Mouse (Mus musculus): Measurements from ENCODE around the gene Cpsf6. TPM values are rescaled to one million over a fixed set of nuclear protein-coding genes. Genes with fewer than 3 reads are reported as not detected.

Gene Cpsf6
- polyA plus RNA-seq, 1 experiment from 2014 or later = 125 TPM

DNA sequence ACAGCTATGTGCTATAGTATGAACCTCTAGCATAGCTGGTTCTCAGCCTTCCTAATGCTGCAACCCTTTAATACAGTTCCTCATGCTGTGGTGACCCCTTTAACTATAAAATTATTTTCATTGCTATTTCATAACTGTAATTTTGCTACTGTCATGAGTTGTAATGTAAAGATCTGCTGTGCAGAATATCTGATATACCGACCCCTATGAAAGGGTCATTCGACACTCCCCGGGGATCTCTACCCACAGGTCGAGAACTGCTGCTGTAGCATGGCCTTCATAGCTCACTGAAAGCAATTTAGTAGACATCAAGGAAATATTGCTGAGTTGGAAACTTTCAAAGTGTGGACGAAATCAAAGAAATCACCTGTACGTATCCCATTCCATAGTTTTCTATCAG is 24.6 kb upstream of the Cpsf6 start:
- ATAC-seq (ENCODE audit: low read depth) (no peak), DNase-seq (ENCODE audit: low spot score) (no peak)
- H3K36me3 ChIP-seq (ENCODE audit: control insufficient read depth, insufficient read depth, low read length) = no peaks in the 10 kb centered on the region
- H3K4me3 ChIP-seq (ENCODE audit: low read depth, low read length) = no peak overlapping the region
- WGBS = 80% methylated on average over 6 of the region's 6 CpGs
- H3K27ac ChIP-seq (replicated peaks; ENCODE audit: low read depth, low read length) = no peak overlapping the region
- H3K4me1 ChIP-seq (ENCODE audit: control insufficient read depth, insufficient read depth, low read length) = no peaks in the 10 kb centered on the region
- H3K27me3 ChIP-seq (replicated peaks; ENCODE audit: control insufficient read depth, insufficient read depth, low read length) = no peaks in the 10 kb centered on the region
- no peak overlapping the region for H3K4me2 ChIP-seq (ENCODE audit: low read depth, low read length)
- no peak overlapping the region for H3K9ac ChIP-seq (ENCODE audit: low read depth, low read length)
- H3K9me3 ChIP-seq (ENCODE audit: control insufficient read depth, low read length) = no peaks in the 10 kb centered on the region

- H3K4me2 ChIP-seq (ENCODE audit: low read depth, low read length) = no peak overlapping the region
- H3K27me3 ChIP-seq (replicated peaks; ENCODE audit: control insufficient read depth, insufficient read depth, low read length) = no peaks in the 10 kb centered on the region
- no peak overlapping the region for H3K4me3 ChIP-seq (ENCODE audit: low read depth, low read length)
- no peak overlapping the region for H3K9ac ChIP-seq (ENCODE audit: low read depth, low read length)
- WGBS = 65% methylated on average over 15 of the region's 15 CpGs
- no peaks in the 10 kb centered on the region for H3K36me3 ChIP-seq (ENCODE audit: control insufficient read depth, insufficient read depth, low read length)
- no peaks in the 10 kb centered on the region for H3K4me1 ChIP-seq (ENCODE audit: control insufficient read depth, insufficient read depth, low read length)
- ATAC-seq (ENCODE audit: low read depth) = no peak
- H3K27ac ChIP-seq (replicated peaks; ENCODE audit: low read depth, low read length) = no peak overlapping the region
- peak; percentile 36 for DNase-seq (ENCODE audit: low spot score)
- H3K9me3 ChIP-seq (ENCODE audit: control insufficient read depth, low read length) = no peaks in the 10 kb centered on the region
Observed at GRCm38 (mm10) chr10:117403344-117403953, 23.6 kb upstream of the Cpsf6 start.

- Histone ChIP-seq H3K4me2 (ENCODE audit: low read depth, low read length) (no peak overlapping the region), H3K27me3 (replicated peaks; ENCODE audit: control insufficient read depth, insufficient read depth, low read length) (no peaks in the 10 kb centered on the region), H3K9ac (ENCODE audit: low read depth, low read length) (no peak overlapping the region), H3K36me3 (ENCODE audit: control insufficient read depth, insufficient read depth, low read length) (no peaks in the 10 kb centered on the region), H3K27ac (replicated peaks; ENCODE audit: low read depth, low read length) (no peak overlapping the region), H3K4me1 (ENCODE audit: control insufficient read depth, insufficient read depth, low read length) (no peaks in the 10 kb centered on the region), H3K4me3 (ENCODE audit: low read depth, low read length) (no peak overlapping the region), H3K9me3 (ENCODE audit: control insufficient read depth, low read length) (no peaks in the 10 kb centered on the region)
- DNase-seq (ENCODE audit: low spot score) (peak; percentile 13), ATAC-seq (ENCODE audit: low read depth) (no peak)
- 72% methylated on average over 20 of the region's 20 CpGs for WGBS
Observed at GRCm38 (mm10) chr10:117402403-117403333, 22.9 kb upstream of the Cpsf6 start.

- ATAC-seq (ENCODE audit: low read depth) (no peak), DNase-seq (ENCODE audit: low spot score) (no peak)
- Histone ChIP-seq H3K9ac (ENCODE audit: low read depth, low read length) (no peak overlapping the region), H3K36me3 (ENCODE audit: control insufficient read depth, insufficient read depth, low read length) (no peaks in the 10 kb centered on the region), H3K27me3 (replicated peaks; ENCODE audit: control insufficient read depth, insufficient read depth, low read length) (no peaks in the 10 kb centered on the region), H3K4me1 (ENCODE audit: control insufficient read depth, insufficient read depth, low read length) (no peaks in the 10 kb centered on the region), H3K4me2 (ENCODE audit: low read depth, low read length) (no peak overlapping the region), H3K27ac (replicated peaks; ENCODE audit: low read depth, low read length) (no peak overlapping the region), H3K9me3 (ENCODE audit: control insufficient read depth, low read length) (no peaks in the 10 kb centered on the region), H3K4me3 (ENCODE audit: low read depth, low read length) (no peak overlapping the region)
- WGBS = 82% methylated on average over 4 of the region's 4 CpGs
Observed at GRCm38 (mm10) chr10:117401364-117401763, 21.5 kb upstream of the Cpsf6 start.

- H3K27me3 ChIP-seq (replicated peaks; ENCODE audit: control insufficient read depth, insufficient read depth, low read length) = no peaks in the 10 kb centered on the region
- no peaks in the 10 kb centered on the region for H3K36me3 ChIP-seq (ENCODE audit: control insufficient read depth, insufficient read depth, low read length)
- no peak overlapping the region for H3K9ac ChIP-seq (ENCODE audit: low read depth, low read length)
- H3K4me1 ChIP-seq (ENCODE audit: control insufficient read depth, insufficient read depth, low read length) = no peaks in the 10 kb centered on the region
- no peaks in the 10 kb centered on the region for H3K9me3 ChIP-seq (ENCODE audit: control insufficient read depth, low read length)
- H3K4me2 ChIP-seq (ENCODE audit: low read depth, low read length) = no peak overlapping the region
- DNase-seq (ENCODE audit: low spot score) (no peak), ATAC-seq (ENCODE audit: low read depth) (no peak)
- no peak overlapping the region for H3K4me3 ChIP-seq (ENCODE audit: low read depth, low read length)
- H3K27ac ChIP-seq (replicated peaks; ENCODE audit: low read depth, low read length) = no peak overlapping the region
- 77% methylated on average over 4 of the region's 4 CpGs for WGBS
Observed at GRCm38 (mm10) chr10:117400246-117400954, 20.6 kb upstream of the Cpsf6 start.

DNA sequence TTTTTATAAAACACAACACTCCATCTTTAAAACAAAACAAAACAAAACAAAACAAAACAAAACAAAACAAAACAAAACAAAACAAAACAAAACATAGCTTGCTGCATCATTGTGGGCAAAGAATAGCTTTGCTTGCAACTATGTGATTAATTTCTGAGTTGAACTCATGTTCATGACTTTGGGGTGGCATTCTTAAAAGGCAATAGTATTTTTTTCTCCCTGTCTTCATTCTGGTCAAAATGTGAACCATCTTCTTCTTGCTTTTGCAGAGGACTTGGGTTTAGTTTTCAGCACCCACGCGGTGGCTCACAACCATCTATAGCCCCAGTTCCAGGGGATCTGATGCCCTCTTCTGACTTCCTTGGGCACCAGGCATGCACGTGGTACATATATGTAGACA is 20.0 kb upstream of the Cpsf6 start:
- no peaks in the 10 kb centered on the region for H3K36me3 ChIP-seq (ENCODE audit: control insufficient read depth, insufficient read depth, low read length)
- H3K4me1 ChIP-seq (ENCODE audit: control insufficient read depth, insufficient read depth, low read length) = no peaks in the 10 kb centered on the region
- no peaks in the 10 kb centered on the region for H3K9me3 ChIP-seq (ENCODE audit: control insufficient read depth, low read length)
- WGBS = 86% methylated on average over 3 of the region's 3 CpGs
- ATAC-seq (ENCODE audit: low read depth) = no peak
- H3K27ac ChIP-seq (replicated peaks; ENCODE audit: low read depth, low read length) = no peak overlapping the region
- H3K4me3 ChIP-seq (ENCODE audit: low read depth, low read length) = no peak overlapping the region
- no peak for DNase-seq (ENCODE audit: low spot score)
- no peaks in the 10 kb centered on the region for H3K27me3 ChIP-seq (replicated peaks; ENCODE audit: control insufficient read depth, insufficient read depth, low read length)
- H3K4me2 ChIP-seq (ENCODE audit: low read depth, low read length) = no peak overlapping the region
- no peak overlapping the region for H3K9ac ChIP-seq (ENCODE audit: low read depth, low read length)

DNA sequence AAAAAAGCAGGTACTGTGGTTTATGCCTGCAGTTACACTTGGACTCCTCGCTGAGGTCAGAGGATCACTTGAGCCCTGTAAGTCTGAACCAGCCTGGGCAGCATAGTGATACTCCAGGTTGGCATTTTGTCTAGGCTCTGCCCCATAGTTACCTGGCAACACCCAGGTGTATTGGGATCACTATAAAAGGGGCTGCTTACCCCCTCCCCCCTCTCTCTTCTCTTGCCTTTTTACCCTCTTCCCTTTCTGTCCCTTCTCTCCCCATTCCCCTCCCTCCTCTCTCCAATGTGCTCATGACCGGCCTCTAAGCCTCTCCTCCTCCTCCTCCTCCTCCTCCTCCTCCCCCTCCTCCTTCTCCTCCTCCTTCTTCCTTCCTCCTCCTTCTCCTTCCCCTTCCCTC is 19.4 kb upstream of the Cpsf6 start:
- H3K27me3 ChIP-seq (replicated peaks; ENCODE audit: control insufficient read depth, insufficient read depth, low read length) = no peaks in the 10 kb centered on the region
- H3K27ac ChIP-seq (replicated peaks; ENCODE audit: low read depth, low read length) = no peak overlapping the region
- H3K4me3 ChIP-seq (ENCODE audit: low read depth, low read length) = no peak overlapping the region
- H3K4me1 ChIP-seq (ENCODE audit: control insufficient read depth, insufficient read depth, low read length) = no peaks in the 10 kb centered on the region
- H3K4me2 ChIP-seq (ENCODE audit: low read depth, low read length) = no peak overlapping the region
- WGBS = 56% methylated on average over 2 of the region's 2 CpGs
- H3K36me3 ChIP-seq (ENCODE audit: control insufficient read depth, insufficient read depth, low read length) = no peaks in the 10 kb centered on the region
- DNase-seq (ENCODE audit: low spot score) (no peak), ATAC-seq (ENCODE audit: low read depth) (no peak)
- no peak overlapping the region for H3K9ac ChIP-seq (ENCODE audit: low read depth, low read length)
- H3K9me3 ChIP-seq (ENCODE audit: control insufficient read depth, low read length) = no peaks in the 10 kb centered on the region

- no peak overlapping the region for H3K9ac ChIP-seq (ENCODE audit: low read depth, low read length)
- no peaks in the 10 kb centered on the region for H3K27me3 ChIP-seq (replicated peaks; ENCODE audit: control insufficient read depth, insufficient read depth, low read length)
- no peak for DNase-seq (ENCODE audit: low spot score)
- no peak overlapping the region for H3K4me2 ChIP-seq (ENCODE audit: low read depth, low read length)
- no peaks in the 10 kb centered on the region for H3K9me3 ChIP-seq (ENCODE audit: control insufficient read depth, low read length)
- no peak overlapping the region for H3K4me3 ChIP-seq (ENCODE audit: low read depth, low read length)
- no peaks in the 10 kb centered on the region for H3K36me3 ChIP-seq (ENCODE audit: control insufficient read depth, insufficient read depth, low read length)
- H3K4me1 ChIP-seq (ENCODE audit: control insufficient read depth, insufficient read depth, low read length) = no peaks in the 10 kb centered on the region
- no peak for ATAC-seq (ENCODE audit: low read depth)
- no peak overlapping the region for H3K27ac ChIP-seq (replicated peaks; ENCODE audit: low read depth, low read length)
- WGBS = 75% methylated on average over 18 of the region's 18 CpGs
Observed at GRCm38 (mm10) chr10:117398044-117398780, 18.4 kb upstream of the Cpsf6 start.
